Mouse (Mus musculus): ENCODE measurements around the gene Atp6v0a4.

Gene Atp6v0a4

GRCm38 (mm10) chr6:38124207-38124835 is at the start of gene Atp6v0a4:
Atp6v0a4 (minus strand) TSS chr6:38124586.
- DNase-seq (ENCODE audit: extremely low read depth, low read depth, low spot score): no peak

GRCm38 (mm10) chr6:38165385-38165784 is 41.0 kb upstream of the Atp6v0a4 start:
- DNase-seq (ENCODE audit: extremely low read depth, low read depth, low spot score): no peak

GRCm38 (mm10) chr6:38164705-38165104 is 40.3 kb upstream of the Atp6v0a4 start:
- DNase-seq (ENCODE audit: extremely low read depth, low read depth, low spot score): no peak

GRCm38 (mm10) chr6:38162825-38163504 is 38.6 kb upstream of the Atp6v0a4 start:
- DNase-seq (ENCODE audit: extremely low read depth, low read depth, low spot score): no peak

GRCm38 (mm10) chr6:38160556-38160955 is 36.2 kb upstream of the Atp6v0a4 start:
- DNase-seq (ENCODE audit: extremely low read depth, low read depth, low spot score): no peak

GRCm38 (mm10) chr6:38160102-38160501 is 35.7 kb upstream of the Atp6v0a4 start:
- no peak for DNase-seq (ENCODE audit: extremely low read depth, low read depth, low spot score)

GRCm38 (mm10) chr6:38159576-38159975 is 35.2 kb upstream of the Atp6v0a4 start:
- no peak for DNase-seq (ENCODE audit: extremely low read depth, low read depth, low spot score)

- DNase-seq (ENCODE audit: extremely low read depth, low read depth, low spot score): no peak
These were observed 33.5 kb upstream of the Atp6v0a4 start for GRCm38 (mm10) chr6:38157925-38158324.

GRCm38 (mm10) chr6:38156204-38156603 is 31.8 kb upstream of the Atp6v0a4 start:
- no peak for DNase-seq (ENCODE audit: extremely low read depth, low read depth, low spot score)

GRCm38 (mm10) chr6:38152305-38152704 is 27.9 kb upstream of the Atp6v0a4 start:
- DNase-seq (ENCODE audit: extremely low read depth, low read depth, low spot score): no peak

- no peak for DNase-seq (ENCODE audit: extremely low read depth, low read depth, low spot score)
These were observed 25.1 kb upstream of the Atp6v0a4 start for GRCm38 (mm10) chr6:38149483-38149882.

- DNase-seq (ENCODE audit: extremely low read depth, low read depth, low spot score): no peak
These were observed 24.2 kb upstream of the Atp6v0a4 start for GRCm38 (mm10) chr6:38148626-38149025.

- no peak for DNase-seq (ENCODE audit: extremely low read depth, low read depth, low spot score)
These were observed 22.9 kb upstream of the Atp6v0a4 start for GRCm38 (mm10) chr6:38147301-38147700.

- no peak for DNase-seq (ENCODE audit: extremely low read depth, low read depth, low spot score)
These were observed 21.2 kb upstream of the Atp6v0a4 start for GRCm38 (mm10) chr6:38145463-38146065.

GRCm38 (mm10) chr6:38144161-38144998 is 20.0 kb upstream of the Atp6v0a4 start:
- peak; percentile 92 for DNase-seq (ENCODE audit: extremely low read depth, low read depth, low spot score)

GRCm38 (mm10) chr6:38140402-38140801 is 16.0 kb upstream of the Atp6v0a4 start:
- DNase-seq (ENCODE audit: extremely low read depth, low read depth, low spot score): no peak

GRCm38 (mm10) chr6:38139086-38139485 is 14.7 kb upstream of the Atp6v0a4 start:
- DNase-seq (ENCODE audit: extremely low read depth, low read depth, low spot score): no peak

GRCm38 (mm10) chr6:38134806-38135559 is 10.6 kb upstream of the Atp6v0a4 start:
- DNase-seq (ENCODE audit: extremely low read depth, low read depth, low spot score): no peak

GRCm38 (mm10) chr6:38131801-38132231 is 7.4 kb upstream of the Atp6v0a4 start:
- DNase-seq (ENCODE audit: extremely low read depth, low read depth, low spot score): no peak

- DNase-seq (ENCODE audit: extremely low read depth, low read depth, low spot score): no peak
These were observed 5.5 kb upstream of the Atp6v0a4 start for GRCm38 (mm10) chr6:38129883-38130282.

- no peak for DNase-seq (ENCODE audit: extremely low read depth, low read depth, low spot score)
These were observed 3.7 kb upstream of the Atp6v0a4 start for GRCm38 (mm10) chr6:38128115-38128514.
